Mouse (Mus musculus) kidney, embryonic 16.5 days (tissue): ENCODE measurements at regions not wholly inside any gene's neighbourhood (a gene's known extent, or its start where the extent isn't known, plus 50 kb on each side); places are given as distances from the start of the nearest gene placed in this dataset.

Experiments used
- ATAC-seq: fragments of 200-750 bp; cut with Nextera tagmentation; 2 replicates; pipeline ENCODE4 v1.8.0; 2017; ENCODE audit warnings: moderate TSS enrichment; ENCODE audit not compliant: low FRiP score, low TSS enrichment
- H3K27ac ChIP-seq: fragments of 300-500 bp; sonication (generic); 2 replicates; pipeline ENCODE4 v1.5.1; 2014; ENCODE audit warnings: low read length
- H3K27me3 ChIP-seq: fragments of 300-500 bp; sonication (generic); 2 replicates; pipeline ENCODE4 v1.6.1; 2014; ENCODE audit warnings: low read length, control low read depth, mixed read lengths; ENCODE audit not compliant: insufficient read depth
- H3K36me3 ChIP-seq: fragments of 300-500 bp; sonication (generic); 2 replicates; pipeline ENCODE4 v1.6.1; 2014; ENCODE audit warnings: low read length, control low read depth, mixed read lengths; ENCODE audit not compliant: insufficient read depth
- H3K4me1 ChIP-seq: fragments of 300-500 bp; sonication (generic); 2 replicates; pipeline ENCODE4 v1.6.1; 2014; ENCODE audit warnings: low read length, control low read depth, mixed read lengths; ENCODE audit not compliant: insufficient read depth
- H3K4me2 ChIP-seq: fragments of 300-500 bp; sonication (generic); replicated peaks from 2 replicates; pipeline ENCODE4 v1.6.1; 2014; ENCODE audit warnings: low read depth, low read length
- H3K4me3 ChIP-seq: fragments of 300-500 bp; sonication (generic); 2 replicates; pipeline ENCODE4 v1.5.1; 2014; ENCODE audit warnings: mild to moderate bottlenecking, low read length
- H3K9ac ChIP-seq: fragments of 300-500 bp; sonication (generic); replicated peaks from 2 replicates; pipeline ENCODE4 v1.6.1; 2014; ENCODE audit warnings: low read length
- H3K9me3 ChIP-seq: fragments of 300-500 bp; sonication (generic); 2 replicates; pipeline ENCODE4 v1.6.1; 2016; ENCODE audit warnings: low read length, control low read depth
- WGBS: fragments of 180-500 bp; shearing (Covaris S2); extraction: QIAGEN DNeasy Blood & Tissue Kit; methylation state at CpG from one replicate; pipeline ENCODE4 v1.1.7; 2014; 5-methylcytosine and 5-hydroxymethylcytosine counted together

DNA sequence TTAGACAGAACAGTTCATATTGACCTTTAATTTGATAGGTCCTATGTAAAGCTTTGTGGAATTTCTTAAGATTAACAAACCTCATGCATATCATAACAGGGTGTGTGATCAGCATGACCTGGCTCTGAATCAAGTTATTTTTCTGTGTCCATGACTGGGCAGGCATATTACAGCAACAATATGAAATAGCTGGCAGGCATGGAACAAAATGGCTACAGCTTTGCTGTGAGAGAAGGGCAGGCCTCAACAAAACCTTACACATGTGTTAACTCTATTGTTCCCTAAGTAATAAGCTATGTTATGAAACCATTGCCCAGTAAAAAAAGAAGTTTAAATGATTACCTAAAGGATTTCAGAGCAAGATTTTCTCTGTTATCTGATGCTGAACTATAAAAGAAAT, 93.1 kb upstream of the Tmem260 start:
- Histone ChIP-seq H3K9ac (no peak overlapping the region), H3K4me1 (no peaks in the 10 kb centered on the region), H3K9me3 (no peaks in the 10 kb centered on the region), H3K4me3 (no peak overlapping the region), H3K27me3 (no peaks in the 10 kb centered on the region), H3K4me2 (no peak overlapping the region), H3K36me3 (no peaks in the 10 kb centered on the region), H3K27ac (no peak overlapping the region)
- ATAC-seq: no peak

DNA sequence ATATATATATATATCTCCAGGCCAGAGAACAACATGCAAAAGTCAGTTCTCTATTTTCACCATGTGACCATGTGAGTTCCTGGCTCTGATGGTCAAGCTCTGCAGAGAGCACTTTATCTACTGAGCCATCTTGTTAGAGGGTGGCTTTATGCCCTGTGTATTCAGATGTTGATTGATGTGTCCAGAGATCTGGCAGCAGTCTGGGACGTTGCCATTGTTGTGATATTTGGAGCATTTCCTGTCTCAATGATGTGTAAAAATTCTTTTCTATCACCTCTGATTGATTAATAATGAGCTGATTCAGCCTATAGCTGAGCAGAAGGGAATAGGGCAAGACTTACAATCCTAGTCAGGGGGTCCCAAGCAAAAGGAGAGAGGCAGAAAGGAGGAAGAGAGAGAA, 91.7 kb upstream of the Tmem260 start:
- Histone ChIP-seq H3K4me3 (no peak overlapping the region), H3K4me1 (no peaks in the 10 kb centered on the region), H3K27me3 (no peaks in the 10 kb centered on the region), H3K9me3 (no peaks in the 10 kb centered on the region), H3K9ac (no peak overlapping the region), H3K27ac (no peak overlapping the region), H3K36me3 (no peaks in the 10 kb centered on the region), H3K4me2 (no peak overlapping the region)
- WGBS: 20% methylated on average over 1 of the region's 1 CpGs
- no peak for ATAC-seq

DNA sequence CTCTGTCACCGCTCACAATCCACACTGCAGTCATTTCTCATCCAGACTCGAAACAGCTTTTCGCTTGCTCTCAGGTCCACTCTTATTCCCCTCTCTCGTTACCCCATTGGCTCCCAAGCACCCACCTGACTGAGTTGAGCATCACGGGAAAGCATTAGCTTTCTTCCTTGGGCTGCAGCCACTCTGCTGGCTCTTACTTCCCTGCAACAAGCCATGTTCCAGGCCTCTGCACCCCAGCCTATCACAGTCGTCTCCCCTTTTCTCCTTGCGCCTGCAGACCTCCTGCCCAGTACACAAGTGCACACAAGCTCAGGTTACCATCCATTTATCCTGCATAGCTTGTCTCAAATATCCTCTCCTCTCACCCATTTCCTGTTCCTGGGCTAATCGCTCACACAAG, 88.5 kb upstream of the Tmem260 start:
- Histone ChIP-seq H3K36me3 (no peaks in the 10 kb centered on the region), H3K4me2 (no peak overlapping the region), H3K4me3 (no peak overlapping the region), H3K27me3 (no peaks in the 10 kb centered on the region), H3K27ac (no peak overlapping the region), H3K9ac (no peak overlapping the region), H3K9me3 (no peaks in the 10 kb centered on the region), H3K4me1 (no peaks in the 10 kb centered on the region)
- ATAC-seq: peak; percentile 51; the same call in 1 of the 2 replicates
- 54% methylated on average over 8 of the region's 8 CpGs for WGBS

DNA sequence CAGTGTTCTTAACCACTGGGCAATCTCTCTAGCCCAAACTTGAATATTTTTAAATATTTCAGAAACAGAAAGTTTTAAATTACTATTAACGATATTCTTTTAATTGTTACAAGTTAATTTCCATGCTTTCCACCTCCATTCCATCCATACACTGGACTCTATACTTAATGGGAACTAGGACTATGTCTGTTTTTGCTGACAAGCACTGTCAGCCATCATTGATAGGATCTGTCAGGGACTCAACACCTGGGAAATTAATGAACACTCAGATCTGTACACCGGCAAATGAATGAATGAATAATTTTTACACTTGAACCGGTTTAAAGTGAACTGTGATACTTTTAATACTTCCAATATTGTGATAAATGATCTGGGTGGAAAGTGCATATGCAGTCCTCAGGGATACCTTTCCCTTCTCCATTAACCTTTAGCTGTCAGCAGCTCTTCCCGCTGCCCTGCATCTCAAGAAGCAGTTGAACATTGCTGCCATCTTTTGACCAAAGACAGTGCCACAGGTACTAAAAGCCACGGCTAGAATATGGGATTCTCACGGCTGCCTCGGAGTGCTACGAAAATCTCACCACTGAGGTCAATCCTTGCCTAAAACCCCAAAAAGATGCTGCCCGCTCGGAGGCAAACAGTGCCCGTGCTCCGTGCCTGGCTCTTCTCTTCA, 87.3 kb upstream of the Tmem260 start:
- no peaks in the 10 kb centered on the region for H3K27me3 ChIP-seq
- H3K9ac ChIP-seq: no peak overlapping the region
- H3K36me3 ChIP-seq: no peaks in the 10 kb centered on the region
- no peaks in the 10 kb centered on the region for H3K9me3 ChIP-seq
- no peak overlapping the region for H3K4me2 ChIP-seq
- no peaks in the 10 kb centered on the region for H3K4me1 ChIP-seq
- 35% methylated on average over 12 of the region's 12 CpGs for WGBS
- no peak overlapping the region for H3K27ac ChIP-seq
- ATAC-seq: no peak
- no peak overlapping the region for H3K4me3 ChIP-seq

DNA sequence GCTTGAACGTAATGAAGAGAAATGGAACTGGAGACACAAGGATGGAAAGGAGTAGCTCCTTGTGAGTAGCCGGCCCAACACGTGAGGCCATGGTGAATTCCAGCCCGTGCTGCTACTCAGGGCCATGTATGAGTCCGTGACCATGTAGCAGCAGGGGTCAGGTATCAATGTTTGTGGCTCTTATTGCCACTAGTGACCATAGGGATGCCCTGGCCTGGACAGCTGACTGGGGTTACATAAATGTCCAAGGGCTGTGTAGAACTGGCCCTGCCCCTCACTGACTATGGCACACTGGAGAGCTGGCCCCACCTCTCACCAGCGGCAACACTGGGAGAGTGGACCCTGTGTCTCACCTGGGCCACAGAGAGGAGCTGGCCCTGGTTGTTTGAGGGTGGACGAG, 84.1 kb upstream of the Tmem260 start:
- no peak overlapping the region for H3K4me2 ChIP-seq
- 83% methylated on average over 7 of the region's 7 CpGs for WGBS
- no peak for ATAC-seq
- H3K27me3 ChIP-seq: no peaks in the 10 kb centered on the region
- H3K27ac ChIP-seq: no peak overlapping the region
- no peaks in the 10 kb centered on the region for H3K36me3 ChIP-seq
- H3K9ac ChIP-seq: no peak overlapping the region
- H3K9me3 ChIP-seq: no peaks in the 10 kb centered on the region
- no peak overlapping the region for H3K4me3 ChIP-seq
- no peaks in the 10 kb centered on the region for H3K4me1 ChIP-seq

DNA sequence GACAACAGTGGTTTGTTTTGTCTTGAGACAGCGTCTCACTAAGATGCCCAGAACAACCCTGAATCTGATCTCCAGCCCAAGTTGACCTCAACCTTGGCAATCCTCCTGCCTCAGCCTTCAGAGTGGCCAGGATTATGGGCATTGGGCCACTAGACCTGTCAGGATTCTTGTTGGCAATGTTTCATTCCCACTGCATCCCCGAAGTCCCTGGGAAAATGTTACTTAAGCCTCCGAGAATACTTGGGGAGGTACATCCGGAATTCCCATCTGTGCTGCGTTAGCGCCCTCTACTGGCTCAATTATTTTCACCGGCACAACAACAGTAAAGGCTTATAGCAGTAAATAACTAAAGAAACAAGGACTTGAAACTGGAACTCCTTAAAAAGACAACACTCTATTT, 78.9 kb upstream of the Tmem260 start:
- Histone ChIP-seq H3K36me3 (no peaks in the 10 kb centered on the region), H3K27ac (no peak overlapping the region), H3K9ac (no peak overlapping the region), H3K4me2 (no peak overlapping the region), H3K4me3 (no peak overlapping the region), H3K9me3 (no peaks in the 10 kb centered on the region), H3K4me1 (no peaks in the 10 kb centered on the region), H3K27me3 (peaks cover 9% of the 10 kb centered on the region)
- ATAC-seq: no peak
- WGBS: 16% methylated on average over 7 of the region's 7 CpGs

DNA sequence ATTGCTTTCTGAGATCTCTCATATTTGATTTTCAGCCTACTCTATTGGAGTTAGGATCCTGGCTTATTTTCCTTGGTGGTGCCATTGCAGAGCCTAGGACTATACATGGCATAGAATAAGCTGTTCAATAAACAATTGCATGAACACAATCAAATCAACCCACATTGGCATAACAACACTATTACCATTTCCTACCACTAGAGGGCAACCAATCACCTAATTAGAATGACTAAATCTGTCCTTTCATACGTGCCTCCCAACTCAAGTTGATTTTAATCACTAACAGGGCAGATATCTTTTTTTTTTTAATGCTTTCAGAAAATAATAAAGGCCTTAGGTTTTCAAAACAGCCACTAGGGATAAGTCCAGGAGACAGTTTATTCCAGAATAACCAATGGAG, 75.6 kb upstream of the Tmem260 start:
- Histone ChIP-seq H3K9ac (no peak overlapping the region), H3K4me1 (no peaks in the 10 kb centered on the region), H3K27ac (no peak overlapping the region), H3K36me3 (no peaks in the 10 kb centered on the region), H3K27me3 (peaks cover 9% of the 10 kb centered on the region), H3K9me3 (no peaks in the 10 kb centered on the region), H3K4me3 (no peak overlapping the region), H3K4me2 (no peak overlapping the region)
- ATAC-seq: no peak
- 0% methylated on average over 1 of the region's 1 CpGs for WGBS

DNA sequence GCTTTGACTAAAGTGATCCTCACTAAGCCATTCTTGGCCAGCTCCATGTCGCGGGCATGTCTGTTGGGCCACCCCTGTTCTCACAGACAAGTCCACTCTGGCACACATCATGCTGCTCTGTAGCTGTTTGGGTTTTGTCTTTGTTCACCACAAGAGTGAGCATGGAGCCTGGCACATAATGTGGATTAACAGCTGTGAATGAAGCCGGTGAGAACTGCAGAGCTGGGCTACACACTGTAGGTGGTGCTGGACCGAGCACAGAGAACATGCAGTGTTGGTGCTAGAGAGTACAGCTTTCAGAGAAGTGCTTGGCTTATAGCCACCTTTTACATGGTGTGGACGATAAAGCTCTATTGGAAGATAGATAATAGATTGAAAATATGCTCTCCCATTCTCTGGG, 74.2 kb upstream of the Tmem260 start:
- H3K9me3 ChIP-seq: no peaks in the 10 kb centered on the region
- WGBS: 62% methylated on average over 5 of the region's 5 CpGs
- H3K4me1 ChIP-seq: no peaks in the 10 kb centered on the region
- no peaks in the 10 kb centered on the region for H3K36me3 ChIP-seq
- no peak overlapping the region for H3K4me3 ChIP-seq
- H3K4me2 ChIP-seq: no peak overlapping the region
- no peak for ATAC-seq
- H3K9ac ChIP-seq: no peak overlapping the region
- H3K27me3 ChIP-seq: peaks cover 9% of the 10 kb centered on the region
- no peak overlapping the region for H3K27ac ChIP-seq

DNA sequence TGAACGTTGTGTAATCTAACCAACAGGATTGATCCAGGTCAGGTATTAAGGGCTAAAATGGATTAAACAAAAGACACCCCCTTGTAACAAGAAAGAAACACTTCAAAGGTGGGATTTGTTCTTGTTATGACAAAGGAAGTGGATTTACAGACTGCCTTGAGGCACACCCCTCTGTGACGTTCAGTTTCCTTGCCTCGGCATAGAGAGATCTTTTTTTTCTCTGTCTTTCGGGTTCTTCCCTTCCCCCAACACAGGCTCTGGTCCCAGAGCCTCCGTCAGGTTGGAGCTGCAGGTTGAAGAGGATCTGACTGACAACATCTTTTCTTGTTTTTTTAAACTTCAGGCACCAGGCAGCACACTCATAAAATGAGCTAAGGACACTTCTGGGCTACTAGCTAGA, 69.8 kb upstream of the Tmem260 start:
- no peaks in the 10 kb centered on the region for H3K4me1 ChIP-seq
- no peaks in the 10 kb centered on the region for H3K36me3 ChIP-seq
- no peaks in the 10 kb centered on the region for H3K9me3 ChIP-seq
- ATAC-seq: no peak
- no peak overlapping the region for H3K27ac ChIP-seq
- no peak overlapping the region for H3K4me2 ChIP-seq
- H3K9ac ChIP-seq: no peak overlapping the region
- 59% methylated on average over 5 of the region's 5 CpGs for WGBS
- no peaks in the 10 kb centered on the region for H3K27me3 ChIP-seq
- H3K4me3 ChIP-seq: no peak overlapping the region
